Mouse (Mus musculus) testis, adult 2 months (tissue): ENCODE data around the gene Pard3. TPM values are rescaled to one million over a fixed set of nuclear protein-coding genes. Genes with fewer than 3 reads are reported as not detected.

Experiments used
- H3K27ac ChIP-seq: fragments of 200-500 bp; 2 replicates; pipeline ENCODE4 v1.5.1; 2012; ENCODE audit warnings: low read depth, low read length; ENCODE audit not compliant: control insufficient read depth, insufficient read depth
- H3K27me3 ChIP-seq: fragments of 200-500 bp; 2 replicates; pipeline ENCODE4 v1.6.1; 2012; ENCODE audit warnings: mild to moderate bottlenecking, low read length, moderate library complexity; ENCODE audit not compliant: control insufficient read depth, insufficient read depth
- H3K36me3 ChIP-seq: fragments of 200-500 bp; 2 replicates; pipeline ENCODE4 v1.6.1; 2012; ENCODE audit warnings: mild to moderate bottlenecking, low read length; ENCODE audit not compliant: control insufficient read depth, insufficient read depth
- H3K4me1 ChIP-seq: fragments of 200-500 bp; 2 replicates; pipeline ENCODE4 v1.6.1; 2012; ENCODE audit warnings: low read length; ENCODE audit not compliant: control insufficient read depth, insufficient read depth
- H3K4me3 ChIP-seq: fragments of 200-500 bp; 2 replicates; pipeline ENCODE4 v1.5.1; 2012; ENCODE audit warnings: low read depth, mild to moderate bottlenecking, low read length, moderate library complexity, mixed read lengths; ENCODE audit not compliant: control insufficient read depth
- CTCF ChIP-seq: fragments of 200-500 bp; IDR thresholded peaks from 2 replicates; pipeline ENCODE4 v1.5.1; 2012; ENCODE audit warnings: low read depth, mild to moderate bottlenecking, inconsistent platforms, low read length, moderate library complexity; ENCODE audit not compliant: control insufficient read depth, insufficient read depth, insufficient replicate concordance
- POLR2A ChIP-seq: fragments of 200-500 bp; IDR thresholded peaks from 2 replicates; pipeline ENCODE4 v1.6.1; 2012; ENCODE audit warnings: low read depth, mild to moderate bottlenecking, inconsistent platforms, low read length, moderate library complexity; ENCODE audit not compliant: control insufficient read depth
- polyA plus RNA-seq: library from polyadenylated mRNA; depleted of rRNA; stranded (reverse); fragments of >200 nt; gene quantifications from 2 replicates; pipeline ENCODE4 v1.2.3, GENCODE M21; 2012

The Pard3 gene
- polyA plus RNA-seq, 1 experiment, result 4.1 TPM

DNA sequence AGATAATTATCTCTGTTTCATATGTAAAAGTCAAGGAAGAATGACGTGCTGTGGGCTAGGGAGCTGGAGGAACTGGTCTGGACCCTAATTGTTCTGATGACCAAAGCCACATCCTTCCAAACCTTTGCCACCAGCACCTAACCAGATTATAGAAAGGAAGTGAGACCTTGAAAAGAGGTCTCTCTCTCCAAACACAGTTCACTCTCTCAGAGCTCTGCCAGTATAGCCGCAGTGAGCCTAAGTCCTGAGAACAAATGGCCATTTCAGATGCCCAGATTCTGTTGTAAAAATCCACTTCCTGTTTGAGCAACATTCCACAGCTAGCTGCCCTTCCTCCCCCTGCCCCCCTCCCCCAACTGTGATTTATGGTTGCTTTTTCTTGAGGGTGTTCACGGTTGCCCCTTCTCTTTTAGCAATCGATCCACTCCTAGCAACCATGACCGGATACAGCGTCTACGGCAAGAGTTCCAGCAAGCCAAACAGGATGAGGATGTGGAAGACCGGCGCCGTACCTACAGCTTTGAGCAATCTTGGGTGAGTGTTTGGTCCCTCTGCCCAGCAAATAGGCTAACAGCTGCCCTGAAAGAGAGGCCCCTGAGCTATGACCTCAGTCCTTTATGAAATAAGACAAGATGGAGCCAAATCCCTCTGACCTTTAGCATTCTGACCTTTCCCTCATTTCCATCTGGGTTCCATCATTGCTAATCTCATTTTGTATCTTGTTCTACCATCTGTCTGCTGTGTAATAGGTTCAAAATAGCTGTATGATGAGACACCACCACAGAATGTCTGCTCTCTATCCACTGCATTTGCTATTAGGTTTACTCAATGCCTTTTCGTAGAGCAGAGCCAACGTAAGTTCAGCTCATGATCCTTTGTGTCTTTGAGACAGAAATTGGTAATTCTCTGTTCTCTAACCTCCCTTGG is 529.2 kb downstream of the Pard3 start:
- Histone ChIP-seq H3K36me3 (no peaks in the 10 kb centered on the region), H3K27ac (no peak overlapping the region), H3K27me3 (no peaks in the 10 kb centered on the region), H3K4me3 (no peak overlapping the region), H3K4me1 (no peaks in the 10 kb centered on the region; the same call in 1 of the 2 replicates)
- TF ChIP-seq POLR2A (no peak), CTCF (no peak)

DNA sequence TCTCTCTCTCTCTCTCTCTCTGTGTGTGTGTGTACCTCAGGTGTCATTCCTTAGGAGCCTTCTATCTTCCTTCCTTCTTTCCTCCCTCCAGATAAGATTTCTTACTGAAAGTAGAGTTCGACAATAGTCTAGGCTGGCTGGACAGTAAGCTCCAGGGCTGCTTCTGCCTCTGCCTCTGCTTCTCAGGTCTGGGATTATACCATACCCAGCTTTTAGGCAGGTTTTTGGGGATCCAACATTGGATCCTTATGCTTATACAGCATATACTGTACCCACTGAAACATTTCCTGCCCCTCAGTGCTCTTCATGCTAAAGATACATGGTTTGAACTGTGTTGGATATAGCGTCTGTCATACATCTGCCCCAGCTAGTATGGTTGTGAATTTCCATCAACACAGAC is 536.9 kb downstream of the Pard3 start:
- no peak for TF ChIP-seq CTCF
- no peak for TF ChIP-seq POLR2A
- Histone ChIP-seq H3K4me1 (no peaks in the 10 kb centered on the region), H3K27me3 (no peaks in the 10 kb centered on the region), H3K27ac (no peak overlapping the region), H3K4me3 (no peak overlapping the region), H3K36me3 (no peaks in the 10 kb centered on the region)

- Histone ChIP-seq H3K4me1 (no peaks in the 10 kb centered on the region), H3K27me3 (no peaks in the 10 kb centered on the region), H3K4me3 (no peak overlapping the region), H3K27ac (no peak overlapping the region), H3K36me3 (no peaks in the 10 kb centered on the region)
- no peak for TF ChIP-seq CTCF
- no peak for TF ChIP-seq POLR2A
These were observed 539.4 kb downstream of the Pard3 start for GRCm38 (mm10) chr8:127603062-127603461.

GRCm38 (mm10) chr8:127608541-127609270 is 545.0 kb downstream of the Pard3 start:
- H3K27ac ChIP-seq, result no peak overlapping the region
- H3K4me3 ChIP-seq, result no peak overlapping the region
- H3K36me3 ChIP-seq, result no peaks in the 10 kb centered on the region
- H3K4me1 ChIP-seq, result no peaks in the 10 kb centered on the region
- H3K27me3 ChIP-seq, result no peaks in the 10 kb centered on the region
- TF ChIP-seq POLR2A, result no peak
- TF ChIP-seq CTCF, result no peak

DNA sequence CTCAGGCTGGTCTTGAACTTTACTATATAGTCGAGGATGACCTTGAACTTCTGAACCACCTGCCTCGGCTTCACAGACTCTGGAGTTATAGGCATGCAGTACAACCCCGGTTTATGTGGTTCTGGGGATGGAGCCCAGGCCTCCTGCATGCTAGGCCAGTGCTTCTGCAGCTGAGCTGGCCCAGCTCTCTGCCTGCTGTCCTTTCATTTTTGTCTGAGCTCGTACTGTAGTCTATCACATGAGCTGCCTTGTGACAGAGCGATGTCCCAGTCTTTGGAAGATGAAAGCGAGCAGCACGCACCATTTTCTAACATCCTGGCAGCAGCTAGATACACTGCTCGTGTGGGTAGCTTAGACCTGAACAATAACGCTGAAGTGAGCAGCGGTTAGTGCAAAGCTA is 545.6 kb downstream of the Pard3 start:
- no peaks in the 10 kb centered on the region for H3K27me3 ChIP-seq
- no peak overlapping the region for H3K27ac ChIP-seq
- no peaks in the 10 kb centered on the region for H3K36me3 ChIP-seq
- TF ChIP-seq CTCF, result no peak
- TF ChIP-seq POLR2A, result no peak
- no peaks in the 10 kb centered on the region for H3K4me1 ChIP-seq
- no peak overlapping the region for H3K4me3 ChIP-seq

DNA sequence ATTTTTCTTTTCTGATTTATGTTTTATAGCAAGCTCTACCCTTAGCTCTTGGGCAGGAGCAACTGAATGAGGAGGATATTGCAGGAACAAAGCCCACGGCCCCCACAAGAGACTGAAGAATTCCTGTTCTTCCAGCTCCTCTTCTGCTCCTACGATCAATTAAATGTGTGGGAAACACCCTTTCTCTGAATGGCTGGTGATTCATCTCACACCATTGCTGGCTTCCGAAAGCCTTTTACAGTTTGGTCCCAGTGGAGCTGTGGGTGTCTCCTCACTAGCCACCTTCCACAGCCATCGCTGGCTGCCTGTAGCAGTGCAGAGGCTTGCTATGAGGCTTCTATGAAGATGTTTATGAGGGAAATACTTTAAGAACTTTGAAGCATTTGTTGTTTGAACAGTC is 550.5 kb downstream of the Pard3 start:
- Histone ChIP-seq H3K27ac (no peak overlapping the region), H3K27me3 (no peaks in the 10 kb centered on the region), H3K36me3 (no peaks in the 10 kb centered on the region), H3K4me3 (no peak overlapping the region), H3K4me1 (no peaks in the 10 kb centered on the region)
- no peak for TF ChIP-seq POLR2A

- Histone ChIP-seq H3K27ac (no peak overlapping the region), H3K4me3 (no peak overlapping the region), H3K4me1 (no peaks in the 10 kb centered on the region), H3K36me3 (no peaks in the 10 kb centered on the region), H3K27me3 (no peaks in the 10 kb centered on the region)
- TF ChIP-seq CTCF (no peak), POLR2A (no peak)
These were observed 553.0 kb downstream of the Pard3 start for GRCm38 (mm10) chr8:127616681-127617080.
